Mouse (Mus musculus): ENCODE results near the gene Olfr690. TPM values are rescaled to one million over a fixed set of nuclear protein-coding genes. Genes with fewer than 3 reads are reported as not detected.
"Not testable (repeated sequence)": the region's sequence is repeated elsewhere in the genome, so short reads cannot be mapped to it uniquely, and the experiment has no call there.

Gene Olfr690
- polyA plus RNA-seq (2011; ENCODE audit: insufficient read length, low read depth, missing spikeins) = not detected in 2 replicates

DNA sequence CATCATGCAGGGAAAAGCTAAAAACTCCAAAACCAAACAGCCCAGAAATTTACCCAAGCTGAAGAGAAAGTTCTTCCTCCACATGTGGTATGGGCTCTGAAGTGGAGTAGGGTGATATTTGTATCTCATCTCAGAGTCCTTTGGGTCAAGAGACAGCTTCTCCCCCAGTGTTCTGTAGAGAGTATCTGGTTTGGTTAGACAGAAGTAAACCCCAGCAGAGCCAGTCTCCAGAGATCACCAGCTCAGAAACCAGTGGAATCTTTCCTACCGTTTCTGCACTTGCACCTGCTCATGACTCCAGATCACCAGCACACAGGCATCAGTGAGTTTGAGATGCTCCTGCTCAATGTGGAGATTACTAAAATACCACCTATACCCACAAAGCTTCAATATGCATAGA lies at the start of gene Olfr690:
Gene Olfr690, minus strand, starts transcription at position 101 of the 400 bp plus-strand sequence.
- Histone ChIP-seq H3K4me3 (ENCODE audit: insufficient read depth, low read length) (no peak within 1 kb of the TSS), H3K27ac (ENCODE audit: insufficient read depth, low read length) (no peak within 1 kb of the TSS), H3K4me1 (ENCODE audit: control insufficient read depth, insufficient read depth, low read length) (no peaks in the 10 kb centered on the region)
- TF ChIP-seq CTCF (IDR thresholded peaks at IDR 0.05; ENCODE audit: borderline replicate concordance, insufficient read depth, low read length) (no peak), POLR2A (IDR thresholded peaks at IDR 0.05; ENCODE audit: low read depth, low read length) (no peak)

DNA sequence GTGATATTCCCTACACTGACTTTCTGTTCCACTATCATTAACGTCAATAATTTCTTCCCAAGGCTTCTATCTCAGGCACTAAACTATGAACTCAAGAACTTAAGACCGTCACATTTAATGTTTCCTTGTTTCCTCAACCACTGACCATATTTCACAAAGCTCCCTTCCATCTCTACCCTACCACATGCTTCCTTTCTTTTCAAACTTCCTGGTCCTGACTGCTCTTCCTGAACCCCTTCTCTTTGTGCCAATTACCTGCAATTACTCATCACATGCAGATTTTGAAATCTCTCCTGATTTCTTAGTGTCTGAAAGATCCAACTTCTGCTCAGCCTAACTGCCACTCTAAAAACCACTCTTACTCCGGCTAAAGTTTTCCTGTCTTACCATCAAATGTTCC lies 46.4 kb upstream of the Olfr690 start:
- TF ChIP-seq POLR2A (IDR thresholded peaks at IDR 0.05; ENCODE audit: low read depth, low read length) = no peak
- TF ChIP-seq CTCF (IDR thresholded peaks at IDR 0.05; ENCODE audit: borderline replicate concordance, insufficient read depth, low read length) = no peak
- no peaks in the 10 kb centered on the region for H3K4me1 ChIP-seq (ENCODE audit: control insufficient read depth, insufficient read depth, low read length)
- H3K27ac ChIP-seq (ENCODE audit: insufficient read depth, low read length) = no peak overlapping the region
- H3K4me3 ChIP-seq (ENCODE audit: insufficient read depth, low read length) = no peak overlapping the region

DNA sequence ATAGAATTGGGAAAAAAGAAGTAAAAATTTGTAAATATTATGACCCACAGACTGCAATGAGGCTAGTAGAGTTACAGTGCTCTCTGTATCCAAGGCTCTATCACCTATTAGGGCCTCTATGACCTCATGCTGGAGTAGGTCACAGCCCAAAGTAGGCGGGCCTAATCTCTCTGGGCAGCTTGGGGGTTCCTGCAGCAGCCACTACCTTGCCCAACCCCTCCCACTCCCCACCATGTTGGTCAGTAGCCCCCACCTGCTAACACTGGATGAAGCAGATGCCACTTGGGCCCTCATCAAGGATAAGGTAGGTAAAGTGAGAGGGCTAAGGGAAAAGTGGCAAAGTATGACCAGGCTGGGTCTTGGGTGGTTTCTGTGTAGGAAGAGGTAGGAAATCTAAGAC lies 41.0 kb upstream of the Olfr690 start, which contains the start of gene Gm5901:
Gene Gm5901, plus strand, starts transcription at position 173 of the 400 bp plus-strand sequence.
- Histone ChIP-seq H3K4me3 (ENCODE audit: insufficient read depth, low read length) (no peak within 1 kb of the TSS), H3K4me1 (ENCODE audit: control insufficient read depth, insufficient read depth, low read length) (no peaks in the 10 kb centered on the region), H3K27ac (ENCODE audit: insufficient read depth, low read length) (no peak within 1 kb of the TSS)
- TF ChIP-seq CTCF (IDR thresholded peaks at IDR 0.05; ENCODE audit: borderline replicate concordance, insufficient read depth, low read length) = no peak
- no peak for TF ChIP-seq POLR2A (IDR thresholded peaks at IDR 0.05; ENCODE audit: low read depth, low read length)

DNA sequence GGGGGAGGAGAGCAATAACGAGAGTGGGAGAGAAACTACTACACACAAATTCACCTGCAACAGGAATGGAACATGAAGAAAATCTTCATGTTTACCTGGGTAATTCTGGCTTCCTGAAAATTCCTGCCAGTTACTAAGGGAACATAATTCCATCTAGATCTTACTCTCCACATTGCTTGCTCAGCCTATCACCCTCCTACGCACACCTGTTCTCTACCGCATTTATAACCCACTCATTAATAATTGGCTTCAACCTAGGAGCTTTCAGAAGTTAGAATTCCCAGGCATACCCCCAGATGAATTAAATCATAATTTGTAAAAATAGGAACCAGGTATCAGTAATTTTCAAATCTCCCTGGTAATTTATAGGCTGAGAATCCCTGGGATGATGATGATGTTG lies 40.1 kb upstream of the Olfr690 start:
- no peak overlapping the region for H3K27ac ChIP-seq (ENCODE audit: insufficient read depth, low read length)
- no peak for TF ChIP-seq POLR2A (IDR thresholded peaks at IDR 0.05; ENCODE audit: low read depth, low read length)
- TF ChIP-seq CTCF (IDR thresholded peaks at IDR 0.05; ENCODE audit: borderline replicate concordance, insufficient read depth, low read length) = no peak
- no peak overlapping the region for H3K4me3 ChIP-seq (ENCODE audit: insufficient read depth, low read length)
- no peaks in the 10 kb centered on the region for H3K4me1 ChIP-seq (ENCODE audit: control insufficient read depth, insufficient read depth, low read length)

DNA sequence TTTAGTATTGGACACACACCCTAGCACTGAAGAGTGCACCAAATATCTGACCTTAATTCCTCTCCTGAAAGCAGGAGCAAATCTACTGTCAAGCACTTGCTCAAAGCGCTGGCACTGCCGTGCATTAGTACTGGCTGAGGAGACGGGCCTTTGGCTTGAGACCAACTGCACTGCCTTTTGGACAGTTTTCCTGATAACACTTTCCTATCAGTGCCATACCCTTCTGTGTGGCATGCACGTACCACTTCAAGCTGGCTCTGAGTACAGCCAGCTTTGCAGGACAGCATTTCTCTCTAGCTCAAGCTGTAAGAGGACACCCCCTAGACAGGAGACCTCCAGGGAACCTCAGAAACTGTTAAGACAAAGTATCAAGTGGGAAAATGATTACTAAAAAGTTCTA lies 39.6 kb upstream of the Olfr690 start:
- TF ChIP-seq CTCF (IDR thresholded peaks at IDR 0.05; ENCODE audit: borderline replicate concordance, insufficient read depth, low read length) = no peak
- TF ChIP-seq POLR2A (IDR thresholded peaks at IDR 0.05; ENCODE audit: low read depth, low read length) = no peak
- Histone ChIP-seq H3K4me3 (ENCODE audit: insufficient read depth, low read length) (no peak overlapping the region), H3K4me1 (ENCODE audit: control insufficient read depth, insufficient read depth, low read length) (no peaks in the 10 kb centered on the region), H3K27ac (ENCODE audit: insufficient read depth, low read length) (no peak overlapping the region)

DNA sequence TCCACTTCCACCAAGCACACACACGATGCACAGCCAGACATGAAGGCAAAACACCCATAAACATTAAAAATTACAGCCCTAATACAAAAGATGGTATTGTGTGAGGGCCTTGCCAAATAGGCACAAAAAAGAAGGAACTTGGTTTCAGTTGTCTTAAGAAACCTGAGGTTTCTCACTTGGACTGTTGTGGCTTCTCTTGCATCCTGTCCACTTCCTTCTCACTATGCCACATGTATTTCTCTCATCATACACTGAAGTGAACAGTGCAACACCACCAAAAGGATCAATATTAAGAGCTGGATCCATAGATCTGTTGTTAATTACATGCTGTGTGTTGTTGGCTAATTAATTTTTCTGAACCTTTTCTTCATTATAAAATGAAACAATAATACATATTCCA lies 39.0 kb upstream of the Olfr690 start:
- Histone ChIP-seq H3K4me1 (ENCODE audit: control insufficient read depth, insufficient read depth, low read length) (no peaks in the 10 kb centered on the region), H3K4me3 (ENCODE audit: insufficient read depth, low read length) (no peak overlapping the region), H3K27ac (ENCODE audit: insufficient read depth, low read length) (no peak overlapping the region)
- TF ChIP-seq CTCF (IDR thresholded peaks at IDR 0.05; ENCODE audit: borderline replicate concordance, insufficient read depth, low read length) (no peak), POLR2A (IDR thresholded peaks at IDR 0.05; ENCODE audit: low read depth, low read length) (no peak)

DNA sequence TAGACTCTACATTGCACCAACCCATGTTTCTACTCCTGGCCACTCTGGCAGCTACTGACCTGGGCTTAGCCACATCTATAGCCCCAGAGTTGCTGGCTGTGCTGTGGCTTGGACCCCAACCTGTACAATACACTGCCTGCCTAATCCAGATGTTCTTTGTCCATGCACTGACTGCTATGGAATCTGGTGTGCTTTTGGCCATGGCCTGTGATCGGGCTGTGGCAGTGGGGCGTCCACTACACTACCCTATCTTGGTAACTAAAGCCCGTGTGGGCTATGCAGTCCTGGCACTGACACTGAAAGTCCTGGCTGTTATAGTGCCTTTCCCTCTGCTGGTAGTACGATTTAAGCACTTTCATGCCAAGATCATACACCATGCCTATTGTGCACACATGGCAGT lies 34.6 kb upstream of the Olfr690 start:
- H3K4me1 ChIP-seq (ENCODE audit: control insufficient read depth, insufficient read depth, low read length) = no peaks in the 10 kb centered on the region
- H3K4me3 ChIP-seq (ENCODE audit: insufficient read depth, low read length) = no peak overlapping the region
- TF ChIP-seq CTCF (IDR thresholded peaks at IDR 0.05; ENCODE audit: borderline replicate concordance, insufficient read depth, low read length) (no peak), POLR2A (IDR thresholded peaks at IDR 0.05; ENCODE audit: low read depth, low read length) (no peak)
- no peak overlapping the region for H3K27ac ChIP-seq (ENCODE audit: insufficient read depth, low read length)

DNA sequence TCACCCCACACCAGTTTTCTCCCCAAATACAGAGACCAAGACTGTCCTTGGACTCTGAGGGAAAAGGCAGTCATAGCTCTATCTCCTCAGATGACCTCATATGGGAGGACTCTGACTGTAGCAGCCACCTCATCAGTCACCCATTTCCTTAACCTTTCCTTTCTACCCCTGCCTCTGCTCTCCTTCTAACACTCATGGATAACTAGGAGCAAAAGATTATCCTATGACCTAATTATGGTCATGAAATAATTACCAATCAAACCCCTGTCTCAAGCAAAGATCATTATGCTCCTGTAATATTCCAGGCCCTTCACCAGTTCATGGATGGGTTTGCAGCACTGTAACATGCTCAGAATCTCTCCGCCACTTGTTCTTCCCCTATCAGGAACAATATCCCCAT lies 34.0 kb upstream of the Olfr690 start, which contains the start of gene Olfr692:
Gene Olfr692, plus strand, starts transcription at position 301 of the 400 bp plus-strand sequence.
- no peak within 1 kb of the TSS for H3K4me3 ChIP-seq (ENCODE audit: insufficient read depth, low read length)
- TF ChIP-seq CTCF (IDR thresholded peaks at IDR 0.05; ENCODE audit: borderline replicate concordance, insufficient read depth, low read length) (no peak), POLR2A (IDR thresholded peaks at IDR 0.05; ENCODE audit: low read depth, low read length) (no peak)
- H3K27ac ChIP-seq (ENCODE audit: insufficient read depth, low read length) = no peak within 1 kb of the TSS
- no peaks in the 10 kb centered on the region for H3K4me1 ChIP-seq (ENCODE audit: control insufficient read depth, insufficient read depth, low read length)

DNA sequence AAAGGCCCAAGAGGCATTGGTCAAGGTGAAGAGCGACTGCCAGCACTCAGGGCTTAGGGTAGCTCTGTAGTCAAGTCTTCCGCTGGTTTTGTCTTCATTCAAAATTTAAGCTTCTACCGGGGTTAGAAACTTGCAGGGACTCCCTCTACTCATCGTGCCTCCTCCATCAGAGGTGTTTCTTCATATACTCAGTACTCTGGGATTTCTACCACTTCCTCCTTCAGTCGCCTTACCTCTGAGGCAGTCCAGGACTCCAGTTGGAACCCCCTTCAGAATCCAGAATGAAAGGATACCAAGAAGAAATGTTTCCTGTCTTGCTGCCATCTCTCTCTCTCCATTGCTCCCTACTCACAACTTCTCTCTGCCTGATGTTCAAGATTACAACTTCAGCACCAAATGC lies 33.4 kb upstream of the Olfr690 start:
- Histone ChIP-seq H3K4me1 (ENCODE audit: control insufficient read depth, insufficient read depth, low read length) (no peaks in the 10 kb centered on the region), H3K27ac (ENCODE audit: insufficient read depth, low read length) (no peak overlapping the region), H3K4me3 (ENCODE audit: insufficient read depth, low read length) (no peak overlapping the region)
- TF ChIP-seq CTCF (IDR thresholded peaks at IDR 0.05; ENCODE audit: borderline replicate concordance, insufficient read depth, low read length) (no peak), POLR2A (IDR thresholded peaks at IDR 0.05; ENCODE audit: low read depth, low read length) (no peak)

DNA sequence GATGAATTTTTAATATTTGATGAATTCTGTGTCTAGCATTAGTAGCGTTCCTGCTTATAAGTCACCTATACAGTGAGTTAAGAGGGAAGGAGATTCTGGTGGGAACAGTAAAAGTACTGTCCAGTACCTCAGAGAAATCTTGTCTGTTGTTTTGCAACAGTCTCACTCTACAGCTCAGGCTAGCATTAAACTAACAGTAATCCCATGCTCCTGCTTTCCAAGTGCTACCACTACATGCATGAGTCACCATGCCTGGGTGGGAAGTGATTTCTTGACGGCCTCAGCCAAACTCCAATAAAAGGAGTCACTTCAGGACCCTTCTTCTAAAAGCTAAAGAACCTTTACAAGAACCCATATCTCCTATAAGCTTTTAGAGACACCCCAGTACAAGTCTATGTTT lies 27.8 kb upstream of the Olfr690 start:
- Histone ChIP-seq H3K4me3 (ENCODE audit: insufficient read depth, low read length) (no peak overlapping the region), H3K4me1 (ENCODE audit: control insufficient read depth, insufficient read depth, low read length) (no peaks in the 10 kb centered on the region), H3K27ac (ENCODE audit: insufficient read depth, low read length) (no peak overlapping the region)
- TF ChIP-seq CTCF (IDR thresholded peaks at IDR 0.05; ENCODE audit: borderline replicate concordance, insufficient read depth, low read length) (no peak), POLR2A (IDR thresholded peaks at IDR 0.05; ENCODE audit: low read depth, low read length) (no peak)

DNA sequence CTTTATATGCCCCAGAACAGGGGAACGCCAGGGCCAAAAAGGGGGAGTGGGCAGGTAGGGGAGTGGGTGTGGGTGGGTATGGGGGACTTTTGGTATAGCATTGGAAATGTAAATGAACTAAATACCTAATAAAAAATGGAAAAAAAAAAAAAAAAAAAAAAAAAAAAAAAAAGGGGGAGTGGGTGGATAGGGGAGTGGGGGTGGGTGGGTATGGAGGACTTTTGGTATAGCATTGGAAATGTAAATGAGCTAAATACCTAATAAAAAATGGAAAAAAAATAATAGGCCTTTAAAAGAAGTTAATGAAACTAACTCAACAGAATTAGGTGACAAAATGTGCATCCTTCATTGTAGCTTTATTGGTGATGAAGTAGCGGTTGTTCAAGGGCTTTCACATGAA lies 22.6 kb upstream of the Olfr690 start:
- not testable (repeated sequence) for H3K4me3 ChIP-seq (ENCODE audit: insufficient read depth, low read length); H3K27ac ChIP-seq (ENCODE audit: insufficient read depth, low read length); H3K4me1 ChIP-seq (ENCODE audit: control insufficient read depth, insufficient read depth, low read length)

DNA sequence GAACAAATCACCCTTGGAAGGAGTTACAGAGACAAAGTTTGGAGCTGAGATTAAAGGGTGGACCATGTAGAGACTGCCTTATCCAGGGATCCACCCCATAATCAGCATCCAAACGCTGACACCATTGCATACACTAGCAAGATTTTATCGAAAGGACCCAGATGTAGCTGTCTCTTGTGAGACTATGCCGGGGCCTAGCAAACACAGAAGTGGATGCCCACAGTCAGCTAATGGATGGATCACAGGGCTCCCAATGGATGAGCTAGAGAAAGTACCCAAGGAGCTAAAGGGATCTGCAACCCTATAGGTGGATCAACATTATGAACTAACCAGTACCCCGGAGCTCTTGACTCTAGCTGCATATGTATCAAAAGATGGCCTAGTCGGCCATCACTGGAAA lies 22.2 kb upstream of the Olfr690 start:
- not testable (repeated sequence) for H3K4me3 ChIP-seq (ENCODE audit: insufficient read depth, low read length); H3K27ac ChIP-seq (ENCODE audit: insufficient read depth, low read length); H3K4me1 ChIP-seq (ENCODE audit: control insufficient read depth, insufficient read depth, low read length)

Measured in embryonic fibroblast, embryonic 13.5 days (primary cell).